Mouse (Mus musculus): Measurements from ENCODE around the gene Zfpm1. TPM values are rescaled to one million over a fixed set of nuclear protein-coding genes. Genes with fewer than 3 reads are reported as not detected.
A peak's percentile ranks its signal among the peaks of the same experiment; 100 is the strongest.

Gene Zfpm1
- total and polyA plus RNA-seq, 2 experiments, result 7.9 to 67.5 TPM

DNA sequence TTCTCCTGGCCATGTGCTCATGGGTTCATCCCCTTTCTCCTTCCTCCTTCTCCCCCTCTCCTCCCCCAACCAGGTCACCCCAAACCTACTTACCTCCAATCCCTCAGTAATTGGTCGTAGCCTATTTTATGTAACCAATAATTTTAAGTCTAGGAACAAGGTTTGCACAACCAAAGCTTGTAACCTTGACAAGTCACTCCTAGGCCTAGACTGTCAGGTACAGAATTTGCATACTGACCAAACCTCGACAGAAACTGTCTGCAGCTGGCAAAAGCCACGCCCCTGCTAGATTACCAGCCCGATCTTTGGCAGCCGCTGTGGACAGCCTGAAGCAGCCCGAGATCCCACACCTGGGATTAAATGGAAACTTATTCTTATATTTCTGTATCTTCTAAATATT is 89.8 kb downstream of the Zfpm1 start:
- WGBS, result 61% methylated on average over 6 of the region's 6 CpGs
- Histone ChIP-seq H3K4me3 (ENCODE audit: insufficient read depth, low read depth, low read length) (no peak overlapping the region), H3K27ac (replicated peaks; ENCODE audit: insufficient read depth, low read depth, low read length) (no peak overlapping the region), H3K36me3 (ENCODE audit: control insufficient read depth, insufficient read depth, low read length) (no peaks in the 10 kb centered on the region), H3K27me3 (ENCODE audit: control insufficient read depth, insufficient read depth, low read length) (no peaks in the 10 kb centered on the region), H3K4me1 (ENCODE audit: control insufficient read depth, insufficient read depth, low read length) (peaks cover 3% of the 10 kb centered on the region), H3K9ac (ENCODE audit: low read depth, low read length) (no peak overlapping the region), H3K79me2 (ENCODE audit: control insufficient read depth, insufficient read depth, low read length) (no peaks in the 10 kb centered on the region; the same call in 1 of the 2 replicates)
- DNase-seq (ENCODE audit: extremely low read depth, low read depth, low spot score), result no peak
- TF ChIP-seq POLR2A (IDR thresholded peaks at IDR 0.05; ENCODE audit: extremely low read depth, insufficient read depth, low read length), result no peak

DNA sequence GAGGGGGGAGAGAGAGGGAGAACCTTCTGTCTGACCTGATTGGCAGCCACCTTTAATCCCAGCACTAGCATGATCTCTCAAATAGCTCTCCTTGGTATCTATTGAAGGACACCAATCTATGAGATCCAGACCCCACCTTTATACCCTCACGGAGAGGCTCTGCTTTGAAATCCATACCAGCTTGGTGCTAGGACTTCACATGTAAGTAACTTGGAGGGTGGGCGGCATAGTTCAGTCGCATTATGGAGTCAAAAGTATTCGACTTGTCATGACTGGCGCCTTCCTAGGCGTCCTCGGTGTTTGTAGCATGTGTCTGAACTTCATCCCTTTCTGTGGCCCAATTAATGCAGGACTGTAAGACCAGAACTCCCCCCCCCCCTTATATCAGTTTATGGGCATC is 93.4 kb downstream of the Zfpm1 start:
- no peaks in the 10 kb centered on the region for H3K27me3 ChIP-seq (ENCODE audit: control insufficient read depth, insufficient read depth, low read length)
- TF ChIP-seq POLR2A (IDR thresholded peaks at IDR 0.05; ENCODE audit: extremely low read depth, insufficient read depth, low read length) (no peak), CTCF (IDR thresholded peaks at IDR 0.05; ENCODE audit: low read depth, low read length) (no peak)
- 80% methylated on average over 7 of the region's 7 CpGs for WGBS
- peaks cover 23% of the 10 kb centered on the region for H3K79me2 ChIP-seq (ENCODE audit: control insufficient read depth, insufficient read depth, low read length)
- DNase-seq (ENCODE audit: extremely low read depth, low read depth, low spot score), result no peak
- peak overlapping the region; percentile 34 for H3K27ac ChIP-seq (replicated peaks; ENCODE audit: insufficient read depth, low read depth, low read length)
- peaks cover 4% of the 10 kb centered on the region; the same call in 1 of the 2 replicates for H3K36me3 ChIP-seq (ENCODE audit: control insufficient read depth, insufficient read depth, low read length)
- H3K4me1 ChIP-seq (ENCODE audit: control insufficient read depth, insufficient read depth, low read length), result peaks cover 16% of the 10 kb centered on the region
- no peak overlapping the region for H3K4me3 ChIP-seq (ENCODE audit: insufficient read depth, low read depth, low read length)
- H3K9ac ChIP-seq (ENCODE audit: low read depth, low read length), result no peak overlapping the region; the same call in none of the 2 replicates

DNA sequence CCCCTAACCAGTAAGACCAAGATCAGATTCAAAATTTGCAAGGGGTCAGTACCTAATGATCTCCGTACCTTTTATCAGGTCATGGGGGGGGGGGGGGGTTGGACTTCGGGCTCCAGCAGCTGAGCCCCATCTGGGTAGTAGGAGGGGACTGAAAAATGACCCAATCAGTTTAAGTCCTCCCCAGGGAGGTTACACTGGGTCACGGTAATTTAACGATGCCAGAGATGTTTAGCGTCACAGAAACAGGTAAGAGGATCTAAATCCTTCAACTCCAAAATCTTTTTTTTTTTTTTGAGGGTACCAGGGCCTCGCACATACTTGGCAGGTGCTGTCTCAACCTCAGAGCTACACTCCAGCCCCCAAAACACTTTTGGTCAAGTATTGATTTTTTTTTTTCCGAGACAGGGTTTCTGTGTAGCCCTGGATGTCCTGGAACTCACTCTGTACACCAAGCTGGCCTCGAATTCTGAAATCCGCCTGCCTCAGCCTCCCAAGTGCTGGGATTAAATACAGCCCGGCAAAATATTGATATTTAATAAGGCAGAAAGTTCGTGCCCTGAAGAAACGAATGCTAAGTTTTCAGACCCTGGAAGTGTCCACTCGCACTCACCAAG is 93.9 kb downstream of the Zfpm1 start:
- H3K27ac ChIP-seq (replicated peaks; ENCODE audit: insufficient read depth, low read depth, low read length), result peak overlapping the region; percentile 72
- H3K27me3 ChIP-seq (ENCODE audit: control insufficient read depth, insufficient read depth, low read length), result no peaks in the 10 kb centered on the region
- H3K9ac ChIP-seq (ENCODE audit: low read depth, low read length), result peak overlapping the region; percentile 39
- peak overlapping the region; percentile 37 for H3K4me3 ChIP-seq (ENCODE audit: insufficient read depth, low read depth, low read length)
- H3K4me1 ChIP-seq (ENCODE audit: control insufficient read depth, insufficient read depth, low read length), result peaks cover 18% of the 10 kb centered on the region
- H3K36me3 ChIP-seq (ENCODE audit: control insufficient read depth, insufficient read depth, low read length), result peaks cover 4% of the 10 kb centered on the region; the same call in 1 of the 2 replicates
- DNase-seq (ENCODE audit: extremely low read depth, low read depth, low spot score), result peak; percentile 71
- H3K79me2 ChIP-seq (ENCODE audit: control insufficient read depth, insufficient read depth, low read length), result peaks cover 28% of the 10 kb centered on the region
- WGBS, result 7% methylated on average over 13 of the region's 13 CpGs
- TF ChIP-seq POLR2A (IDR thresholded peaks at IDR 0.05; ENCODE audit: extremely low read depth, insufficient read depth, low read length), result no peak
- TF ChIP-seq CTCF (IDR thresholded peaks at IDR 0.05; ENCODE audit: low read depth, low read length), result no peak

DNA sequence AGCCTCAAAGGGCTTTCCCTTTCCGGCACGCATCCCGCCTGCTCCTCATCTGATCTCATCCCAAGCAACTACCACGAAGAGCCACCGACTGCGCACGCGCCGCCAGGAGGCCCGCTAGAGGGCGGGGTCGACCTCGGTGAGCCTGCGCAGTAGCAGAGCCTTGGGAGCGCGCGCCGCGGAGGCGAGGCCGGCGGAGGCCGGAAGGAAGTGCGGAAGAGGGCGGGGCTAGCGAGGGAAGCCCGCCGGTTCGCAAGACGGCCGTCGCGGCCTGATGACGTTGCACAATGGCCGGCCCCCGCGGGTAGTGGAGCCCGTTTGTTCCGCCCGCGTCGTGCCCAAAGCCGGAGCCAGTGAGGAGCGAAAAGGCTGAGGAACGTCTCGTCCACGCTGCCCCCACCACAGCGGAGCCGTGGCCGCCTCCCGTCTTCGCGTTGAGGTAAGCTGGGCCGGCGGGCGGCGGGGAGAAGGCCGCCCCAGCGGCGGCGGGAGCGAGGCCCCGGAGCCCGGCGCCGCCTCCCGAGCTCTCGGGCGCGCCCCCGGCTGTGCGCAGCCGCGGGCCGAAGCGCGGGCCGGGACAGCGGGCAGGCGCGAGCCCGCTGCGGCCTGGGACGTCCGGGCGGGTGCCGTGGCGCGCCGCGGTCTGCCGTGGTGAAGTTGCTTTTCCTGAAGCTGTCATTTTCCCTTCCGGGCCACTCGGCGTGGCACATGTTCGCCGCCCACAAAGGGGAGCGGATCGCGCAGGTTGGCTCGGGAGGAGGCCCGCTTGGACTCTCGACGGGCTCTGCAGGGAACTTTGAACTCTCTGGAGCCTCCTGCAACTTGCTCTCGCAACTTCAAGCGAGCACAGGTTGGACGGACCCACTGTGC is 94.7 kb downstream of the Zfpm1 start, which contains the start of gene Zc3h18:
TSS of gene Zc3h18 (plus strand) at position 245 of the 867 bp plus-strand sequence.
- H3K4me1 ChIP-seq (ENCODE audit: control insufficient read depth, insufficient read depth, low read length), result peaks cover 23% of the 10 kb centered on the region
- TF ChIP-seq CTCF (IDR thresholded peaks at IDR 0.05; ENCODE audit: low read depth, low read length), result 0 out of 2 replicates have a peak, but pooled peaks have one; percentile 6
- peak; percentile 29; the same call in 1 of the 2 replicates for TF ChIP-seq POLR2A (IDR thresholded peaks at IDR 0.05; ENCODE audit: extremely low read depth, insufficient read depth, low read length)
- WGBS, result under 1% methylated on average over 106 of the region's 107 CpGs

DNA sequence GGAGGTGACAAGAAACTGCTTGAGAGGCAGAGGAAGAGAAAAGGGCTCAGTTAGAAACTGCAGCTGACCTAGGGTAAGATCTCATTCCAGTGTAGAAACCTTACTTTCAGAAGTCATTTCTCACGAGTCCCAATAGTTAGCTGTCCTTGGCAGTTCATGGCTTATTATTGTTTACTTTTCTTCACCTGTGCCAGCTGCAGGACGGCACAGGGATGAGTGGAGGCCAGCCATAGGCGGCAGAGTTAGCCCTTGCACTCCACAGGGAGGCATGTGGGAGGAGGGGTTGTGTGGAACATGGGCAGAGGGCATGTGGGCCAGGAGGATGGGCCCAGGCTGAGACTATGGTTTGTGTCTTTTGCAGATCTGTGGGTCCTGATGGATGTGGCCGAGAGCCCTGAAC is 101.1 kb downstream of the Zfpm1 start:
- WGBS, result 36% methylated on average over 4 of the region's 4 CpGs
- H3K36me3 ChIP-seq (ENCODE audit: control insufficient read depth, insufficient read depth, low read length), result peaks cover 25% of the 10 kb centered on the region

More for the DNA sequence above, 94.7 kb downstream of the Zfpm1 start, which contains the start of gene Zc3h18:
- H3K79me2 ChIP-seq (ENCODE audit: control insufficient read depth, insufficient read depth, low read length), result peaks cover 32% of the 10 kb centered on the region
- DNase-seq (ENCODE audit: extremely low read depth, low read depth, low spot score), result peak; percentile 91
- peak within 1 kb of the TSS; percentile 94 for H3K4me3 ChIP-seq (ENCODE audit: insufficient read depth, low read depth, low read length)
- peak within 1 kb of the TSS; percentile 98 for H3K9ac ChIP-seq (ENCODE audit: low read depth, low read length)
- H3K27me3 ChIP-seq (ENCODE audit: control insufficient read depth, insufficient read depth, low read length), result no peaks in the 10 kb centered on the region
- peak within 1 kb of the TSS; percentile 93 for H3K27ac ChIP-seq (replicated peaks; ENCODE audit: insufficient read depth, low read depth, low read length)
- H3K36me3 ChIP-seq (ENCODE audit: control insufficient read depth, insufficient read depth, low read length), result peaks cover 4% of the 10 kb centered on the region; the same call in 1 of the 2 replicates

More for the DNA sequence above, 101.1 kb downstream of the Zfpm1 start:
- DNase-seq (ENCODE audit: extremely low read depth, low read depth, low spot score), result peak; percentile 83
- TF ChIP-seq POLR2A (IDR thresholded peaks at IDR 0.05; ENCODE audit: extremely low read depth, insufficient read depth, low read length), result no peak
- 0 out of 2 replicates have a peak, but pooled peaks have one; percentile 14 for TF ChIP-seq CTCF (IDR thresholded peaks at IDR 0.05; ENCODE audit: low read depth, low read length)
- Histone ChIP-seq H3K9ac (ENCODE audit: low read depth, low read length) (no peak overlapping the region), H3K4me1 (ENCODE audit: control insufficient read depth, insufficient read depth, low read length) (peaks cover 24% of the 10 kb centered on the region), H3K27ac (replicated peaks; ENCODE audit: insufficient read depth, low read depth, low read length) (peak overlapping the region; percentile 27; the same call in 1 of the 2 replicates), H3K27me3 (ENCODE audit: control insufficient read depth, insufficient read depth, low read length) (no peaks in the 10 kb centered on the region), H3K79me2 (ENCODE audit: control insufficient read depth, insufficient read depth, low read length) (peaks cover 38% of the 10 kb centered on the region), H3K4me3 (ENCODE audit: insufficient read depth, low read depth, low read length) (no peak overlapping the region)

Other genes with a start within 250 kb of the Zfpm1 start
- not detected in 2 replicates for gene Trhr2, start 78.6 kb downstream of the Zfpm1 start, total RNA-seq (2014; rRNA removed)
- not detected in 2 replicates for gene Trhr2, start 78.6 kb downstream of the Zfpm1 start, polyA plus RNA-seq (2012; rRNA removed)
- gene Zc3h18, start 94.5 kb downstream of the Zfpm1 start, total RNA-seq (2014; rRNA removed), result 10.9 and 14.0 TPM in 2 replicates
- gene Zc3h18, start 94.5 kb downstream of the Zfpm1 start, polyA plus RNA-seq (2012; rRNA removed), result 18.3 and 22.3 TPM in 2 replicates
- not detected in 2 replicates for gene Il17c, start 139.9 kb downstream of the Zfpm1 start, total RNA-seq (2014; rRNA removed)
- not detected in 2 replicates for gene Il17c, start 139.9 kb downstream of the Zfpm1 start, polyA plus RNA-seq (2012; rRNA removed)
- 13.9 and 23.4 TPM in 2 replicates for gene Cyba, start 150.8 kb downstream of the Zfpm1 start, total RNA-seq (2014; rRNA removed)
- gene Cyba, start 150.8 kb downstream of the Zfpm1 start, polyA plus RNA-seq (2012; rRNA removed), result 24.4 and 34.2 TPM in 2 replicates
- gene Mvd, start 161.3 kb downstream of the Zfpm1 start, total RNA-seq (2014; rRNA removed), result 15.3 and 20.9 TPM in 2 replicates
- 68.7 and 71.4 TPM in 2 replicates for gene Mvd, start 161.3 kb downstream of the Zfpm1 start, polyA plus RNA-seq (2012; rRNA removed)
- not detected in 2 replicates for gene Snai3, start 178.6 kb downstream of the Zfpm1 start, total RNA-seq (2014; rRNA removed)
- 0.44 and 0.46 TPM in 2 replicates for gene Snai3, start 178.6 kb downstream of the Zfpm1 start, polyA plus RNA-seq (2012; rRNA removed)
- gene Rnf166, start 193.9 kb downstream of the Zfpm1 start, total RNA-seq (2014; rRNA removed), result 5.3 and 6.8 TPM in 2 replicates
- 22.8 and 24.2 TPM in 2 replicates for gene Rnf166, start 193.9 kb downstream of the Zfpm1 start, polyA plus RNA-seq (2012; rRNA removed)
- 7.0 and 13.5 TPM in 2 replicates for gene Ctu2, start 194.0 kb downstream of the Zfpm1 start, total RNA-seq (2014; rRNA removed)
- 21.1 and 27.0 TPM in 2 replicates for gene Ctu2, start 194.0 kb downstream of the Zfpm1 start, polyA plus RNA-seq (2012; rRNA removed)

Measured in liver, adult 2 months (tissue).